Mouse (Mus musculus): Measurements from ENCODE around the gene Eml5. TPM values are rescaled to one million over a fixed set of nuclear protein-coding genes. Genes with fewer than 3 reads are reported as not detected.

The Eml5 gene
- total RNA-seq, 4 experiments from 2014 or later, result 61.4 to 70.2 (median 66.7) TPM

DNA sequence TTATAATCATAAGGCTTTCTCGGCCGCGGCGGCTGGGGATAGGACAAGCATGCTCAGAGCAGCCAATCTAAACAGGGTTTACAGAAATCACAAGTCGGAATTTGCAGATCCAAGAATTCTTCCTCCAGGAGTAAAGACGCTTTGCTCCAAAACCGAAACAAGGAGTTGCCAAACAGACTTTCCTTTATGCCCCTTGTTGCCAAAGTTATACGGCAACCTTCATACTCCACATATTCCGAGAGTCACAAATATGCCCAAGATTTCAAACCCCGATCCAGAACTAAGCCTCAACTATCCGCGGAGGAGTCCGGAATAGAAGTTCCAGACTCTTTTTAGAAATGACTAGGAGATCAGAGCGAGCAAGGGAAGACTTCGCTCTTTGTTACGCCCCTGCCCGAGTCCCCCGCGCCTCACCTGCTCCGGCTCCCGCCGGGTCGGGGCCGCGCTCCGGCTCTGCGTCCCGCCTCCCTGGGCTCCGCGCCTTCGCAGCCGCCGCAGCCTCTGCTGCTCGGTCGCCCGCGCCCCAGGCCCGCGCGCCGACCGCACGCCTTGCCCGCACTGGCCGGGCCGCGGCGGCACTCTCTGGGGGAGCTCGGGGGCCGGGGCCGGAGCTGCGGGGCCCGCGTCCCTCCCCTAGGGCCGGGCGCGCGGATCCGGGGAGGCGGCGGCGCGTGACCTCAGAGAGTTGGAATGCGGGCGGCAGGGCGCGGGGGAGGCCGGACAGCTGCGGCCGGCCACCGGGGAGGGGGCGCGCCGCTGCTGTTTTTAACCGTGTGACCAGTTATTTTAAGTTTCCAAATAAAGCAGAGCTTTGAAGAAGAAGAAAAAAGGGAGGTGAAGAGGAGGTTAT lies 164.1 kb downstream of the Eml5 start, which contains the start of gene Ptpn21:
Gene Ptpn21 (minus strand): TSS at position 455 of the 850 bp plus-strand sequence.
- no peak for DNase-seq (ENCODE audit: low spot score in 2 of 2)

Other genes with a start within 250 kb of the Eml5 start
- gene Ptpn21, start 164.1 kb downstream of the Eml5 start, total RNA-seq (2022), result 10 to 100 TPM in 2 of 4 experiments, 1 to 10 TPM in 2; 8.3 to 10.9 (median 9.9) TPM
- 100 to 1,000 TPM; 100 to 108 (median 104) TPM for gene Zc3h14, start 154.5 kb downstream of the Eml5 start, total RNA-seq (2022)
- 10 to 100 TPM; 36.2 to 50.8 (median 38.4) TPM for gene Ttc8, start 19.1 kb upstream of the Eml5 start, total RNA-seq (2022)